Mouse (Mus musculus) adrenal gland, adult 18-20 months (tissue): ENCODE results near the gene Stat6. TPM values are rescaled to one million over a fixed set of nuclear protein-coding genes. Genes with fewer than 3 reads are reported as not detected.

Experiments
- DNase-seq, 2 experiments: peaks; one replicate each; pipeline ENCODE4 v3.0.0; 2021 to 2022; ENCODE audit warnings: low spot score in 2 of 2
- total RNA-seq, 2 experiments: library from RNA; stranded (reverse); gene quantifications; 1 replicate in 1 of 2; 2 replicates in 1 of 2; pipeline ENCODE4 v1.2.3; 2021

Gene Stat6
- total RNA-seq, 2 experiments from 2014 or later, result 87.7 to 105 TPM

GRCm38 (mm10) chr10:127614236-127615033 lies 28.4 kb upstream of the Stat6 start:
- DNase-seq, result no peak

DNA sequence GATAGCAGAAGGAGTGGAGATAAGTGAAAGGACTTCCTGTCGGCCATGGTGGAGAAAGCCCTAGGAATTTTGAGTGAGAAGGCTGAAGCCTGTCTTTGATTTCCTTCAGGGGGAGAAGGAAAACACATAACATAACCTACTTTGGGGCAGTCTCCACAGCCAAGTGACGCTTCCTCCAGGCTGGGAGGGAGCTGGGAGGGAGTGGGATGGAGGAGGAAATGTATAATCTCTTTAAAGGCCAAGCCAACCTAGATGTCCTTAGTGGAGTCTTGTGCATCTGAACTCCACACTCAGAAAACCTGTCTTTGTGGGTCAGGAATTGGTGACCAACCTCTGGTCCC lies 27.8 kb upstream of the Stat6 start:
- no peak for DNase-seq

- peak in 1 of 2 experiments; percentile 36 for DNase-seq
Measured at GRCm38 (mm10) chr10:127615591-127615990, 27.2 kb upstream of the Stat6 start.

- DNase-seq, result no peak
Measured at GRCm38 (mm10) chr10:127616261-127616679, 26.5 kb upstream of the Stat6 start.

GRCm38 (mm10) chr10:127617294-127617693 lies 25.5 kb upstream of the Stat6 start:
- DNase-seq, result no peak

DNA sequence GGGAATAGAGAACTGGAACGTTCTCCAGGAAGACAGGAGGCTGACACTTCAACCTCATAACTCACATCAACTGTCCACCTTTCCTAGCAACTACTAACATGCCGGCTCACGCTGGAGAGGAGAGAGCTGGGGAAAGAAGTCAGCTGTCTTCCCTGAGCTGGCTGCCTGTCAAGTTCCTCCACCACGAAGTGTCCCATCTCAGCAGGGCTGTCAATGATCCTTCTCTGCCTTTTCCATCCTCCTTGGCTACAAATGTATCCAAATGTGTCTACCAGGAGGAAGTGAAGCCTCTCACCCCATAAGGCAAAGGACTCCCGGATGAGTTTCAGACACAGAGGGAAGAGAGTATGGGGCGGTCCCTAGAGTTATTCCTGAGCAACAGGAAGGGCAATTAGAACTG lies 24.6 kb upstream of the Stat6 start:
- peak in 1 of 2 experiments; percentile 25 for DNase-seq

DNA sequence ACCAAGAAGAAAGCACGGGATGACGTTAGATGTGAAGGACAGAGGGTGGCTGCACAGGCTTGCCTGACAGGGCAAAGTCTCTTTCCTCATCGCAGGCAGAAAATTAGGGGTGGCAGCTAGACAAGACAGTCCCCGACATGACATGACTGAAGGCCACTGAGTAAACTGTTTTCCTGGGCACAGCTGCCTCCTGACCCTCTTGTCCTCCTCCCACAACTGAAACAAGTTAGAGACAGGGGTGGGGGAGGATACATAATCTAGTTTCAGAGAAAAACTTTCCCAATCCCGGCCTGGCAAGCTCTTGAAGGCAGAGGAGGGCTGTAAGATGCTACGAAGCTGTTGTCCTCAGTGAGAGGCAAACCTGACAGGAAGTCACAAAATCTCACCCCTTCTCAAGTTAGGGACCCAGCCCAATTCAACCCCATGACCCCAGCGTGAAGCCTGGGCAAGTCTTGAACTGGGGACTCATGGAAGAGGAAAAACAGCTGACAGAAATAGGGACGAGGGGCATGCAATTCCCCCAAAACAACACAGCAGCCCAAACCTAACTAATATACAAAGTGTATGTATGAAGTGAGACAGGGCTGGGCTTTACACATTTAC lies 23.6 kb upstream of the Stat6 start:
- DNase-seq, result no peak

GRCm38 (mm10) chr10:127619941-127620405 lies 22.8 kb upstream of the Stat6 start:
- DNase-seq, result peak in 1 of 2 experiments; percentile 40

GRCm38 (mm10) chr10:127620406-127621190 lies 22.2 kb upstream of the Stat6 start, which contains the start of gene Lrp1:
TSS of gene Lrp1 (minus strand) at chr10:127621148.
- DNase-seq, result peak in 1 of 2 experiments; percentile 40

- peak; percentile 84 to 87 for DNase-seq
Measured at GRCm38 (mm10) chr10:127621191-127622056, 21.4 kb upstream of the Stat6 start.

DNA sequence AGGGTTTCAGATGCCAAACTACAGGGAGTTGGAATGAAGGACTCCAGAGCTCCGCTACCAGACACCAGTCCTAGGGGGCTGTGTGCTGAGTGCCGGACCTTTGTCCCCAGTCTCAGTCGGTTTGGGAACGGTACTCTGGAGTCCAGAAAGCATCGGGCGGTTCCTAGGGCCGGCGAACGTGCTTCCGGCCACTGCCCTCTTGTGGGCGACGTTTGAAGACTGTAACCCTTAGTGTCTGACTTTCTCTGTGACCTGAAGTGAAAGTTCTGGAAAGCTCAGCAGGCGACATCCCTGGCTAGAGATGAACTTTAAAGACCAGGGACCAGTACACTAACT lies 20.8 kb upstream of the Stat6 start:
- peak; percentile 68 to 73 for DNase-seq

- no peak for DNase-seq
Measured at GRCm38 (mm10) chr10:127622661-127623060, 20.1 kb upstream of the Stat6 start.

DNA sequence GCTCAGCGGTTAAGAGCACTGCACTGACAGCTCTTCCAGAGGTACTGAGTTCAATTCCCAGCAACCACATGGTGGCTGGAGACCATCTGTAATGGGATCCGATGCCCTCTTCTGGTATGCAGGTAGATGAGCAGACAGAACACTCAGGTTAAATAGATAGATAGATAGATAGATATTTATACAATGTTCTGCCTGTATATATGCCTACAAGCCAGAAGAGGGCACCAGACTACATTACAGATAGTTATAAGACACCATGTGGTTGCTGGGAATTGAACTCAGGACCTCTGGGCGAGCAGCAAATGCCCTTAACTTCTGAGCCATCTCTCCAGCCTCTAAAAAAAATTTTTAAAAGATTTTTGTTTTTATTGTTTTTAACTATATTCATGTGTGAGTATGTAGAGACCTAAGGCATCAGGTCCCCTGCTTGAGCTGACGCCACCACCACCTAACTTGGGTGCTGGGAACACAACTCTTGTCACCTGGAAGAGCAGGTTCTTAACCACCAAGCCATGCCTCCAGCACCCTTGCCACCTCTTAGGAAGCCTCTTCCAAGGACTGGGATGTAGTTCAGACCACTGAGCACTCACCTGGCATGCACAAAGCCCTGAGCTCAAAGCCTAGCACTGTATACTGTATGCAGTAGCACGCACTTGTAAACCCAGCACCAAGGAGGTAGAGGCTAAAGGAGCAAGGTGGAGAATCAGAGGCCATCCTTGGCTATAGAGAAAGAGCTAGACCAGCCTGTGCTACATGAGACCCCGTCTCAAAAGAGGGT lies 19.2 kb upstream of the Stat6 start:
- no peak for DNase-seq

DNA sequence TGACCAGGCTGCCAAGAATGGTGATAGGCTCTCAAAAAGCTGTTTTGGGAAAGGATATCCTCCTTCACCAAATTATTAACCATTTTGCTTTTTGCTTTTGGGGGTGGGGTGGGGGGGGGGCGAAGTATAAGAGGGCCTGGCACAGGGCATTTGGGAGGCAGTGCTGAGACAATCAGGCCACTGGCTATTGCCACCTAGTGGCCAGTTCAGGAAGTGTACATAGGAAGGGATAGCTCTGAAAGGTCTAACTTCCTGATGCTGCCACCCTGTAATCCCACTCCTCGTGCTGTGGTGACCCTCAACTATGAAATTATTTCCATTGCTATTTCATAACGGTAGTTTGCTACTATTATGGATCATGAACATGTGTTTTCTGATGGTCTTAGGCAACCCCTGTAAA lies 16.4 kb upstream of the Stat6 start:
- no peak for DNase-seq

DNA sequence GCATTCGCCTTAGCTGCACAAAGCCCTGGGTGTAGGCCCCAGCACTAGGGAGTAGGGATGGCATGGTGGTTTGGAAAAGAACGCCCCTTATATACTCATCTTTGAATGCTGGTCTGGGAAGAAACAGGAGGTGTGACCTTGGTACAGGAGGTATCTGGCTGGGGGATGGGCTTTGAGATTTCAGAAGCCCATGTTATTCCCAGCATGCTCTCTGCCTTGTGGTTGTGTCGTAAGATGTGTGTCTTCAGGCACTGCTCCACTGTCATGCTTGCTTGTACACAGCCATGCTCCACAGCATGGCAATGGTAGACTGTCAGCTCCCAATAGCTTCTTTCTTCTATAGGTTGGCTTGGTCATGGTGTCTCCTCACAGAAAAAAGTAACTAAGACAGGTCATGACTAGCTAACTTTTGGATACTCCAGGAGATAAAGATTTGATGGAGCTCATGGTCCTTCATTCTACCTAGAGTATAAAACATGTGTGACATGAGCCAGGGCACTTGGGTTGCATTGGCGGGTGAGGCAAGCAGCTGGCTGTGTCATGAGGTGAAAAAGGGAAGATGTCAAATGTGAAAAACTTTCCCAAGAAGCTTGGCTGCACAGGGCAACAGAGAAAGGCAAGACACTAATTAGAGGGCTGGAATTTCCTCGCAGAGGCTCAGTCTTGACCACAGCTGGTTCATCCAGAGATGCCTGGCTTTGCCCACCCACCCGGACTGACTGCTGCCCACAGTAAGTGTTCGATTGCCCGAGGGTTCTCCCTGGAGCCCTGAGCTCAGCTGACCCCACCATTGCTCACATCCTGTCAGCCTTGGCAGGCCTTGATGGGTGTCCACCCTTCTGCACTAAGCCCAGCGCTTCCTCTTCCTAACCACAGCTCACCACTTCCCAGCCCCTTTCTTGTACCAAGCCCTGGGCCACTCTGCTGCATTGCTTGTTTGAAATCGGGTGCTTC lies 11.2 kb upstream of the Stat6 start:
- peak in 1 of 2 experiments; percentile 21 for DNase-seq

GRCm38 (mm10) chr10:127632668-127633271 lies 10.0 kb upstream of the Stat6 start:
- no peak for DNase-seq

DNA sequence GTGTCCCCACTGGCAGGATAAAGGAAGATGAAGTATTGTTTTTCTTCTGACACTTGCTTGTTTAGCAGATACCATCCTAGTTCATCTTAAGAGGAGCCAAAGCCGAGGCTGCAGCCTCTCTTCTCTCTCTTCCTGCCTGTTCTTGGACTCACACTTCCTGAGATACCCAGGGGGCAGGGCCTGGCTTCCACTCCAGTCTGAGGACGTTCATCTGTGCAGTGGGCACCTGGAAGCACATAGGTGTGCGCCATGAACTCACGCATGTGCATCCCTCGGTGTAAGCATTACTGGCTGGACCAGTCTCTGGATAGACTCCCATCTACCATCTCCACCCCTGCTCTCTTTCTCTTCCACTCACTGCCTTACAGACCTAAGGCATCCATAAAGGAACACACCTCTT lies 2.4 kb upstream of the Stat6 start:
- DNase-seq, result no peak
